In the genomic region with DNA sequence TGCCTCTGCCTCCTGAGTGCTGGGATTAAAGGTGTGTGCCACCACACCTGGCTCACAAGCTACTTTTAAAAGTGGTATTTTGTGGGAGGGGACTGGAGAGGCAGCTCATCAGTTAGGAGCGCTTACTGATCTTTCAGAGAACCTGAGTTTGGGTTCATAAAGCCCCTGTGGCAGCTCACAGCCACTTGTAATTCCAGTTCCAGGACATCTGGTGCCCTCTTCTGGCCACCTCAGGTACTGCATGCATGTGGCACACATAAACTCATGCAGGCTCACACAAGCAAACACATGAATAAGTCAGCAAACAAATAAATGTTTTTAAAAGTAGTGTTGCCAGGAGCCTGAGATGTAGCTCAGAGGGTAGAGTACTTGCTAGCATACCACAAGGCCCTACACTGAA, we compare ENCODE assay signal across 15 mouse cellular contexts. TPM values are rescaled to one million over a fixed set of nuclear protein-coding genes. Genes with fewer than 3 reads are reported as not detected.
A peak's percentile ranks its signal among the peaks of the same experiment; 100 is the strongest.
DNase-seq lines count a peak whose midpoint lies in the region; ATAC-seq and TF ChIP-seq lines count a peak whose summit lies in the region.
"Had no signal": no experiment of that assay in that cellular context is flagged by ENCODE, and none has a peak within 500 bp of the region (broad histone marks: within the 10 kb centered on the region; RNA-seq: fewer than 3 reads in every experiment).

No protein-coding gene starts in this region.

- 100% methylated on average over 1 of the region's 1 CpGs for WGBS in heart, postnatal 0 days
- 88% methylated on average over 1 of the region's 1 CpGs for WGBS in heart, embryonic 12.5 days
- 94% methylated on average over 1 of the region's 1 CpGs for WGBS in midbrain, embryonic 11.5 days
- 97% methylated on average over 1 of the region's 1 CpGs for WGBS in midbrain, embryonic 15.5 days
- WGBS in stomach, postnatal 0 days: 96% methylated on average over 1 of the region's 1 CpGs

- DNase-seq in heart, postnatal 0 days (ENCODE audit: low spot score): no peak
- peak; percentile 88 for DNase-seq in midbrain, embryonic 11.5 days (ENCODE audit: low spot score, missing footprints)
- peak; percentile 80 for DNase-seq in R1 (ENCODE audit: low read depth, low spot score)
- no peak for DNase-seq in stomach, postnatal 0 days (ENCODE audit: low spot score)
- no peak for DNase-seq in ovary, adult 18-20 months (ENCODE audit: low spot score)
- no peak for DNase-seq in left cerebral cortex, postnatal 14 days (ENCODE audit: low spot score in 2 of 2)
- DNase-seq: adrenal gland, postnatal 36 days; gastrocnemius, postnatal 10 days; kidney, adult 8-10 months; lung, adult 18-20 months had no signal

- no peak overlapping the region for H3K4me3 ChIP-seq in heart, postnatal 0 days (ENCODE audit: low read depth, low read length)
- no peak overlapping the region for H3K4me3 ChIP-seq in heart, embryonic 12.5 days
- H3K4me3 ChIP-seq in midbrain, embryonic 11.5 days (ENCODE audit: low read depth, low read length): no peak overlapping the region
- no peak overlapping the region for H3K4me3 ChIP-seq in midbrain, embryonic 15.5 days
- H3K4me3 ChIP-seq in stomach, postnatal 0 days (ENCODE audit: low read depth, low read length): no peak overlapping the region

- H3K27me3 ChIP-seq in heart, postnatal 0 days (ENCODE audit: control insufficient read depth, insufficient read depth, low read length): peaks cover 58% of the 10 kb centered on the region
- peaks cover 72% of the 10 kb centered on the region for H3K27me3 ChIP-seq in heart, embryonic 12.5 days (replicated peaks)
- H3K27me3 ChIP-seq in midbrain, embryonic 11.5 days (ENCODE audit: control insufficient read depth, insufficient read depth, low read length): peaks cover 29% of the 10 kb centered on the region
- H3K27me3 ChIP-seq in midbrain, embryonic 15.5 days (replicated peaks): peaks cover 59% of the 10 kb centered on the region
- no peaks in the 10 kb centered on the region for H3K27me3 ChIP-seq in stomach, postnatal 0 days (ENCODE audit: control insufficient read depth, insufficient read depth, low read length)

- TF ChIP-seq CTCF in heart, postnatal 0 days (IDR thresholded peaks at IDR 0.05; ENCODE audit: low read depth): peak; percentile 17; the same call in 1 of the 2 replicates
- TF ChIP-seq CTCF in stomach, postnatal 0 days (IDR thresholded peaks at IDR 0.05; ENCODE audit: low read depth): peak; percentile 66

- H3K4me1 ChIP-seq in heart, postnatal 0 days (ENCODE audit: control insufficient read depth, insufficient read depth): peaks cover 3% of the 10 kb centered on the region; the same call in 1 of the 2 replicates
- H3K4me1 ChIP-seq in heart, embryonic 12.5 days (replicated peaks): peaks cover 16% of the 10 kb centered on the region
- peaks cover 10% of the 10 kb centered on the region for H3K4me1 ChIP-seq in midbrain, embryonic 11.5 days (ENCODE audit: control insufficient read depth, insufficient read depth, low read length)
- no peaks in the 10 kb centered on the region for H3K4me1 ChIP-seq in midbrain, embryonic 15.5 days
- peaks cover 17% of the 10 kb centered on the region for H3K4me1 ChIP-seq in stomach, postnatal 0 days (replicated peaks; ENCODE audit: control insufficient read depth, insufficient read depth)

- H3K9ac ChIP-seq in heart, postnatal 0 days (replicated peaks; ENCODE audit: low read depth, low read length): no peak overlapping the region
- no peak overlapping the region for H3K9ac ChIP-seq in heart, embryonic 12.5 days
- no peak overlapping the region for H3K9ac ChIP-seq in midbrain, embryonic 11.5 days (ENCODE audit: low read length)
- H3K9ac ChIP-seq in midbrain, embryonic 15.5 days: no peak overlapping the region
- H3K9ac ChIP-seq in stomach, postnatal 0 days (ENCODE audit: low read length): no peak overlapping the region

- no peaks in the 10 kb centered on the region for H3K36me3 ChIP-seq in heart, postnatal 0 days (replicated peaks; ENCODE audit: control insufficient read depth, insufficient read depth, low read length)
- H3K36me3 ChIP-seq in heart, embryonic 12.5 days: no peaks in the 10 kb centered on the region
- no peaks in the 10 kb centered on the region for H3K36me3 ChIP-seq in midbrain, embryonic 11.5 days (ENCODE audit: control insufficient read depth, insufficient read depth, low read length)
- no peaks in the 10 kb centered on the region for H3K36me3 ChIP-seq in midbrain, embryonic 15.5 days (replicated peaks)
- H3K36me3 ChIP-seq in stomach, postnatal 0 days (ENCODE audit: control insufficient read depth, insufficient read depth, low read length): no peaks in the 10 kb centered on the region

- intact Hi-C loops in left cerebral cortex, postnatal 14 days (cut with DNase I): loop anchor here (10.0 kb wide), 1 partner anchor 211 kb away; no protein-coding TSS in a partner anchor

- H3K27ac ChIP-seq in heart, postnatal 0 days (ENCODE audit: low read depth): no peak overlapping the region
- no peak overlapping the region for H3K27ac ChIP-seq in heart, embryonic 12.5 days (ENCODE audit: poor library complexity, severe bottlenecking)
- no peak overlapping the region for H3K27ac ChIP-seq in midbrain, embryonic 11.5 days (ENCODE audit: low read depth, low read length)
- no peak overlapping the region for H3K27ac ChIP-seq in midbrain, embryonic 15.5 days
- no peak overlapping the region for H3K27ac ChIP-seq in stomach, postnatal 0 days (replicated peaks)

- H3K9me3 ChIP-seq in heart, postnatal 0 days (replicated peaks; ENCODE audit: control insufficient read depth, low read length): 0 out of 2 replicates have a peak, but pooled peaks cover 7% of the 10 kb centered on the region
- H3K9me3 ChIP-seq in heart, embryonic 12.5 days (replicated peaks): peaks cover 5% of the 10 kb centered on the region; the same call in 1 of the 2 replicates
- H3K9me3 ChIP-seq in midbrain, embryonic 11.5 days (ENCODE audit: control insufficient read depth, low read length): peaks cover 5% of the 10 kb centered on the region; the same call in 1 of the 2 replicates
- H3K9me3 ChIP-seq in midbrain, embryonic 15.5 days: no peaks in the 10 kb centered on the region
- no peaks in the 10 kb centered on the region for H3K9me3 ChIP-seq in stomach, postnatal 0 days (ENCODE audit: control insufficient read depth, low read length)

- no peak for ATAC-seq in heart, postnatal 0 days (ENCODE audit: insufficient read depth, low read depth)
- ATAC-seq in heart, embryonic 12.5 days (ENCODE audit: insufficient number of reproducible peaks, low FRiP score): no peak
- no peak for ATAC-seq in midbrain, embryonic 11.5 days (ENCODE audit: low FRiP score)
- ATAC-seq in midbrain, embryonic 15.5 days (replicated peaks): no peak
- no peak for ATAC-seq in stomach, postnatal 0 days (ENCODE audit: low FRiP score, low TSS enrichment)

- no peak overlapping the region for H3K4me2 ChIP-seq in heart, postnatal 0 days (ENCODE audit: low read depth, low read length)
- H3K4me2 ChIP-seq in heart, embryonic 12.5 days: no peak overlapping the region
- no peak overlapping the region for H3K4me2 ChIP-seq in midbrain, embryonic 11.5 days
- H3K4me2 ChIP-seq in midbrain, embryonic 15.5 days: no peak overlapping the region
- H3K4me2 ChIP-seq in stomach, postnatal 0 days (replicated peaks; ENCODE audit: low read depth): no peak overlapping the region

- TF ChIP-seq EP300 in heart, postnatal 0 days (IDR thresholded peaks at IDR 0.05; ENCODE audit: low read depth): no peak
- TF ChIP-seq EP300 in stomach, postnatal 0 days (optimal IDR thresholded peaks at IDR 0.05): no peak

RNA-seq across cellular contexts. Expression of a gene that starts 7.7 kb away (rescaled TPM):
- total RNA-seq in heart, postnatal 0 days (2014; rRNA removed; ENCODE audit: low replicate concordance): 1.0 TPM in 1 of 2 replicates, not detected in the other
- not detected in 2 replicates for polyA plus RNA-seq in heart, postnatal 0 days (2015; fragmentation: Nextera tagmentation; extraction: Ambion mirVana)
- 0.54 and 0.87 TPM in 2 replicates for polyA plus RNA-seq in heart, embryonic 12.5 days (2016; fragmentation: Nextera tagmentation; extraction: Ambion mirVana)
- 0.25 and 0.88 TPM in 2 replicates for polyA plus RNA-seq in midbrain, embryonic 11.5 days (2014; fragmentation: Nextera tagmentation; extraction: Ambion mirVana)
- 2.9 and 3.7 TPM in 2 replicates for polyA plus RNA-seq in midbrain, embryonic 15.5 days (2015; fragmentation: Nextera tagmentation; extraction: Ambion mirVana)
- polyA plus RNA-seq in stomach, postnatal 0 days (2015; fragmentation: Nextera tagmentation; extraction: Ambion mirVana): 193 and 214 TPM in 2 replicates
- total RNA-seq in left cerebral cortex, postnatal 14 days (2021): not detected
- total RNA-seq: adrenal gland, postnatal 36 days; common myeloid progenitor, adult 5-6 weeks; heart, postnatal 25 days; layer of hippocampus, postnatal 25 days had no signal

RNA-seq across cellular contexts. Expression of a gene that starts 59.3 kb away (rescaled TPM):
- total RNA-seq in heart, postnatal 0 days (2014; rRNA removed; ENCODE audit: low replicate concordance): not detected in 2 replicates
- 0.08 and 0.11 TPM in 2 replicates for polyA plus RNA-seq in heart, postnatal 0 days (2015; fragmentation: Nextera tagmentation; extraction: Ambion mirVana)
- polyA plus RNA-seq in heart, embryonic 12.5 days (2016; fragmentation: Nextera tagmentation; extraction: Ambion mirVana): not detected in 2 replicates
- not detected in 2 replicates for polyA plus RNA-seq in midbrain, embryonic 11.5 days (2014; fragmentation: Nextera tagmentation; extraction: Ambion mirVana)
- polyA plus RNA-seq in midbrain, embryonic 15.5 days (2015; fragmentation: Nextera tagmentation; extraction: Ambion mirVana): 0.13 and 0.17 TPM in 2 replicates
- polyA plus RNA-seq in stomach, postnatal 0 days (2015; fragmentation: Nextera tagmentation; extraction: Ambion mirVana): 0.07 and 0.13 TPM in 2 replicates
- under 1 TPM; 0.26 to 0.42 TPM for total RNA-seq in left cerebral cortex, postnatal 14 days (2021)
- total RNA-seq: common myeloid progenitor, adult 5-6 weeks; heart, postnatal 25 days had no signal

Comparison
In these comparisons a context has a peak if more than half of its experiments do, and no peak if none do; other contexts are left out.
1. DNase-seq: peak in midbrain, embryonic 11.5 days (single experiment) and R1 (single experiment); none in heart, postnatal 0 days (single experiment), stomach, postnatal 0 days (single experiment), ovary, adult 18-20 months (single experiment) and left cerebral cortex, postnatal 14 days (0 of 2).
2. RNA of a gene that starts 7.7 kb away (polyA plus RNA-seq): 193 to 214 TPM in stomach, postnatal 0 days; 2.9 to 3.7 TPM in midbrain, embryonic 15.5 days, 0.54 to 0.87 TPM in heart, embryonic 12.5 days, 0.25 to 0.88 TPM in midbrain, embryonic 11.5 days and not detected in heart, postnatal 0 days; every median in the first group is over 10 times any median in the second.